Mouse (Mus musculus) CD4-positive, CD25-positive, alpha-beta regulatory T cell (primary cell): Measurements from ENCODE around the gene Zbtb8a. TPM values are rescaled to one million over a fixed set of nuclear protein-coding genes. Genes with fewer than 3 reads are reported as not detected.

ENCODE experiments used
- polyA plus RNA-seq: library from polyadenylated mRNA; unstranded; fragments of 100-300 nt; shearing (Covaris generic); gene quantifications from one replicate; pipeline ENCODE4 v1.2.1, GENCODE M21; 2017

Zbtb8a gene
- polyA plus RNA-seq = 9.9 TPM

GRCm38 (mm10) chr4:129377601-129378390 is at the start of gene Zbtb8a:
Zbtb8a (minus strand) TSS chr4:129378116.

GRCm38 (mm10) chr4:129335216-129336074 is 42.5 kb downstream of the Zbtb8a start, which contains the start of the genes Rbbp4 and Zbtb8os:
Rbbp4 (minus strand) TSS chr4:129335370.
Zbtb8os (plus strand) TSS chr4:129335695.

Other genes with a start within 250 kb of the Zbtb8a start
- 0.06 TPM for gene Fndc5, start 241.1 kb downstream of the Zbtb8a start, polyA plus RNA-seq
- gene S100pbp, start 188.4 kb downstream of the Zbtb8a start, polyA plus RNA-seq = 14.3 TPM
- gene Yars, start 188.4 kb downstream of the Zbtb8a start, polyA plus RNA-seq = 45.5 TPM
- 0.56 TPM for gene C77080, start 116.7 kb downstream of the Zbtb8a start, polyA plus RNA-seq
- gene Sync, start 90.5 kb downstream of the Zbtb8a start, polyA plus RNA-seq = 0.32 TPM
- 328 TPM for gene Rbbp4, start 42.7 kb downstream of the Zbtb8a start, polyA plus RNA-seq
- 66.5 TPM for gene Zbtb8os, start 42.4 kb downstream of the Zbtb8a start, polyA plus RNA-seq
- gene Zbtb8b, start 62.7 kb upstream of the Zbtb8a start, polyA plus RNA-seq = 0.36 TPM
- 34.0 TPM for gene Bsdc1, start 83.5 kb upstream of the Zbtb8a start, polyA plus RNA-seq
- gene Tssk3, start 112.9 kb upstream of the Zbtb8a start, polyA plus RNA-seq = not detected
- gene Fam229a, start 113.1 kb upstream of the Zbtb8a start, polyA plus RNA-seq = not detected
- 33.6 TPM for gene Marcksl1, start 135.5 kb upstream of the Zbtb8a start, polyA plus RNA-seq
- gene Hdac1, start 164.6 kb upstream of the Zbtb8a start, polyA plus RNA-seq = 329 TPM
- gene Lck, start 195.5 kb upstream of the Zbtb8a start, polyA plus RNA-seq = 1,521 TPM
- 0.36 TPM for gene Fam167b, start 200.4 kb upstream of the Zbtb8a start, polyA plus RNA-seq
- gene Eif3i, start 222.5 kb upstream of the Zbtb8a start, polyA plus RNA-seq = 163 TPM
- 227 TPM for gene Tmem234, start 222.6 kb upstream of the Zbtb8a start, polyA plus RNA-seq
- gene Dcdc2b, start 236.1 kb upstream of the Zbtb8a start, polyA plus RNA-seq = 7.7 TPM
- 41.4 TPM for gene Iqcc, start 241.0 kb upstream of the Zbtb8a start, polyA plus RNA-seq
- gene Ccdc28b, start 245.8 kb upstream of the Zbtb8a start, polyA plus RNA-seq = 22.7 TPM